Comparison of ENCODE assay signal across 16 mouse cellular contexts in the genomic region with DNA sequence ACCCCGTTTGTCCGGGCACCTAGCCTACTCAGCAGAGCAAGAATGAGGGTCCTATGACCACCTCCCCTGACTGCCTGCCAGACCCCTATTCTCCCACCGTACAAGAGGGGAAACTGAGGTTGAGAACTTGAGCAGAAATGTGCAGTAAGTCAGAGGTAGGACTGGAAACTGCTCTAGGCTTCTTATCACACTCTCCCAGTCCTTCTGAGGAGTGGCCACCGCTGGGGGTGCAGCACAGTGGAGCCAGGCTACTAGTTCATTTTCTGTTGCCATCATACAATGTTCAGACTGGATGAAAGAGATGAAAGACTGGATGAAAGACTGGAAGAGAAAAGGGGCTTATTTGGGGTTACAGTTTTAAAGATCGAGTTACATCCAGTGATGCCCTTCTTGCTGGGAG.
"Had no signal": no experiment of that assay in that cellular context is flagged by ENCODE, and none has a peak within 500 bp of the region (broad histone marks: within the 10 kb centered on the region; RNA-seq: fewer than 3 reads in every experiment).

No protein-coding gene starts in this region.

- H3K9ac ChIP-seq: liver, embryonic 15.5 days; stomach, embryonic 15.5 days had no signal

- H3K36me3 ChIP-seq: liver, embryonic 15.5 days; stomach, embryonic 15.5 days had no signal

- DNase-seq: kidney, adult 2 months; layer of hippocampus, adult 9-11 months; lung, adult 2 months; lung, postnatal 14 days; lung, postnatal 4 days; midbrain, embryonic 14.5 days; right cerebral cortex, adult 18-20 months; right cerebral cortex, postnatal 25 days; spleen, adult 18-20 months; thymus, postnatal 25 days had no signal

- H3K27me3 ChIP-seq: stomach, embryonic 15.5 days had no signal

- H3K9me3 ChIP-seq: liver, embryonic 15.5 days; stomach, embryonic 15.5 days had no signal

- H3K27ac ChIP-seq: kidney, postnatal 0 days; layer of hippocampus, adult 2 months; liver, embryonic 15.5 days; stomach, embryonic 15.5 days had no signal

- H3K4me3 ChIP-seq: layer of hippocampus, adult 2 months; liver, embryonic 15.5 days; stomach, embryonic 15.5 days had no signal

- ATAC-seq: intestine, postnatal 0 days had no signal

- H3K4me2 ChIP-seq: liver, embryonic 15.5 days; midbrain, embryonic 11.5 days; stomach, embryonic 15.5 days had no signal

- H3K4me1 ChIP-seq: liver, embryonic 15.5 days; stomach, embryonic 15.5 days had no signal
